In the genomic region with DNA sequence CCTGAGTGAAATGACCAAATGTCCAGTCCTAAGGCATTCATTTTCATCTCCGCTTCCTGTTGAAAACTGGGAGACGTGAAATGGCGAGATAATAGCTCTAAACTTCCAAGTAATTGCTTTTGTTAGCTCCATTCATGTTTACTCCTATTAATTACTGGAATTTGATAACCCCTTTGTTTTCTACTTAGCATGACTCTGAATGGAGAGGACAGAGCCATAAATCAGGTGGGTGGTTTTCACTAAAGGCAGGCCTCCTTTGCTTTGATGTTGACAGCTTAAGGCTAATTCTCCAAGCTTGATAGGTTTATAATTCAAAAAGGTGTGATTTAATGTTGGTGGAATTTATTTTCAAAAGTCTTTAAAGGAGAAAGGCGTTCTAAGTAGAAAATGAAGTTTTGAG, we compare ENCODE assay signal across 22 mouse cellular contexts.
"Had no signal": no experiment of that assay in that cellular context is flagged by ENCODE, and none has a peak within 500 bp of the region (broad histone marks: within the 10 kb centered on the region; RNA-seq: fewer than 3 reads in every experiment).

No protein-coding gene starts in this region.

- H3K36me3 ChIP-seq: heart, embryonic 13.5 days; heart, embryonic 15.5 days; hindbrain, embryonic 13.5 days; hindbrain, embryonic 15.5 days; limb, embryonic 13.5 days; limb, embryonic 15.5 days; liver, embryonic 12.5 days had no signal

- H3K4me1 ChIP-seq: heart, embryonic 15.5 days; limb, embryonic 15.5 days had no signal

- H3K4me2 ChIP-seq: heart, embryonic 11.5 days; heart, embryonic 13.5 days; heart, embryonic 15.5 days; hindbrain, embryonic 13.5 days; hindbrain, embryonic 15.5 days; limb, embryonic 13.5 days; limb, embryonic 15.5 days; liver, embryonic 12.5 days had no signal

- DNase-seq: gastrocnemius, postnatal 14 days; gastrocnemius, postnatal 36 days; heart, adult 2 months; heart, postnatal 14 days; heart, postnatal 36 days; kidney, adult 18-20 months; kidney, adult 8-10 months; kidney, postnatal 14 days; kidney, postnatal 36 days; layer of hippocampus, adult 9-11 months; layer of hippocampus, postnatal 36 days; left cerebral cortex, postnatal 4 days had no signal

- H3K4me3 ChIP-seq: heart, adult 2 months; heart, embryonic 13.5 days; heart, embryonic 15.5 days; hindbrain, embryonic 13.5 days; hindbrain, embryonic 15.5 days; limb, embryonic 13.5 days; limb, embryonic 15.5 days; liver, embryonic 12.5 days had no signal

- H3K27me3 ChIP-seq: heart, embryonic 13.5 days; heart, embryonic 15.5 days; hindbrain, embryonic 15.5 days; liver, embryonic 12.5 days had no signal

- H3K9me3 ChIP-seq: heart, embryonic 13.5 days; heart, embryonic 15.5 days; hindbrain, embryonic 13.5 days; hindbrain, embryonic 15.5 days; limb, embryonic 13.5 days; limb, embryonic 15.5 days; liver, embryonic 12.5 days had no signal

- H3K27ac ChIP-seq: heart, adult 2 months; heart, embryonic 13.5 days; heart, embryonic 15.5 days; hindbrain, embryonic 13.5 days; hindbrain, embryonic 15.5 days; hindbrain, postnatal 0 days; limb, embryonic 13.5 days; limb, embryonic 15.5 days; liver, embryonic 12.5 days had no signal

- H3K9ac ChIP-seq: heart, embryonic 13.5 days; heart, embryonic 15.5 days; hindbrain, embryonic 13.5 days; hindbrain, embryonic 15.5 days; limb, embryonic 13.5 days; limb, embryonic 15.5 days; liver, embryonic 12.5 days had no signal

- ATAC-seq: hindbrain, postnatal 0 days; intestine, embryonic 16.5 days; liver, embryonic 12.5 days had no signal
